Mouse (Mus musculus): Measurements from ENCODE around the gene Homer1. TPM values are rescaled to one million over a fixed set of nuclear protein-coding genes. Genes with fewer than 3 reads are reported as not detected.

Gene Homer1
- total RNA-seq (2014; rRNA removed) (64.4 and 81.0 TPM in 2 replicates), polyA plus RNA-seq (2015; fragmentation: Nextera tagmentation; extraction: Ambion mirVana) (8.6 and 9.7 TPM in 2 replicates)

GRCm38 (mm10) chr13:93299316-93299715 lies at the start of gene Homer1:
TSS of gene Homer1 (plus strand) at chr13:93299635.
- Histone ChIP-seq H3K4me1 (ENCODE audit: insufficient read depth, low read length) (no peaks in the 10 kb centered on the region), H3K36me3 (ENCODE audit: insufficient read depth, low read length) (no peaks in the 10 kb centered on the region), H3K9ac (replicated peaks; ENCODE audit: low read length, poor library complexity, severe bottlenecking) (no peak within 1 kb of the TSS), H3K9me3 (ENCODE audit: low read length) (no peaks in the 10 kb centered on the region), H3K4me2 (ENCODE audit: low read depth, low read length, poor library complexity, severe bottlenecking) (no peak within 1 kb of the TSS), H3K4me3 (ENCODE audit: low read depth, low read length) (no peak within 1 kb of the TSS), H3K27ac (ENCODE audit: low read depth, low read length) (no peak within 1 kb of the TSS), H3K27me3 (ENCODE audit: insufficient read depth, low read length) (no peaks in the 10 kb centered on the region)
- 56% methylated on average over 5 of the region's 5 CpGs for WGBS
- no peak for ATAC-seq (ENCODE audit: low FRiP score)
- no peak for DNase-seq (ENCODE audit: low spot score)
- TF ChIP-seq CTCF (IDR thresholded peaks at IDR 0.05), result no peak

DNA sequence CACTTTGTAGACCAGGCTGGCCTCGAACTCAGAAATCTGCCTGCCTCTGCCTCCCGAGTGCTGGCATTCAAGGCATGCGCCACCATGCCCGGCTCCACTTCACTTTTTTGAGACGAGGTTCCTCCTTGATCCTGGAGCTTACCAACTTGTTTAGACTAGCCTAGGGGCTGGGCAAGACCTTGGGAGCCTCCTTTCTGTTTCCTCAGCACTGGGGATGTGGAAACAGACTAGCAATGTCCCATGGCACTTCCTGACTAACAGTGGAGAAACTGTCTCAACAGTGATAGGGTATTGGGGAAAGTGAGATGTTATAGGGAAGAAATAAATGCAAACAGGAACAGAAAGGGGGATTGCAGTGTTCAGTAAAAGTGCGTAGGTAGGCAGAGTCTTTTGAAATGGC lies 47.7 kb upstream of the Homer1 start:
- ATAC-seq (ENCODE audit: low FRiP score) (no peak), DNase-seq (ENCODE audit: low spot score) (no peak)
- H3K36me3 ChIP-seq (ENCODE audit: insufficient read depth, low read length), result no peaks in the 10 kb centered on the region
- no peaks in the 10 kb centered on the region for H3K27me3 ChIP-seq (ENCODE audit: insufficient read depth, low read length)
- H3K9ac ChIP-seq (replicated peaks; ENCODE audit: low read length, poor library complexity, severe bottlenecking), result no peak overlapping the region
- no peaks in the 10 kb centered on the region for H3K4me1 ChIP-seq (ENCODE audit: insufficient read depth, low read length)
- TF ChIP-seq CTCF (IDR thresholded peaks at IDR 0.05), result no peak
- 79% methylated on average over 6 of the region's 6 CpGs for WGBS
- no peaks in the 10 kb centered on the region for H3K9me3 ChIP-seq (ENCODE audit: low read length)
- H3K4me3 ChIP-seq (ENCODE audit: low read depth, low read length), result no peak overlapping the region
- H3K4me2 ChIP-seq (ENCODE audit: low read depth, low read length, poor library complexity, severe bottlenecking), result no peak overlapping the region
- H3K27ac ChIP-seq (ENCODE audit: low read depth, low read length), result no peak overlapping the region

- ATAC-seq (ENCODE audit: low FRiP score) (0 out of 2 replicates have a peak, but pooled peaks have one; percentile 47), DNase-seq (ENCODE audit: low spot score) (no peak)
- no peak for TF ChIP-seq CTCF (IDR thresholded peaks at IDR 0.05)
- Histone ChIP-seq H3K9ac (replicated peaks; ENCODE audit: low read length, poor library complexity, severe bottlenecking) (no peak overlapping the region), H3K36me3 (ENCODE audit: insufficient read depth, low read length) (no peaks in the 10 kb centered on the region), H3K9me3 (ENCODE audit: low read length) (no peaks in the 10 kb centered on the region), H3K27me3 (ENCODE audit: insufficient read depth, low read length) (no peaks in the 10 kb centered on the region), H3K4me3 (ENCODE audit: low read depth, low read length) (no peak overlapping the region), H3K27ac (ENCODE audit: low read depth, low read length) (no peak overlapping the region), H3K4me1 (ENCODE audit: insufficient read depth, low read length) (no peaks in the 10 kb centered on the region), H3K4me2 (ENCODE audit: low read depth, low read length, poor library complexity, severe bottlenecking) (no peak overlapping the region)
- 51% methylated on average over 10 of the region's 10 CpGs for WGBS
These were observed 47.3 kb upstream of the Homer1 start for GRCm38 (mm10) chr13:93252175-93252574.

DNA sequence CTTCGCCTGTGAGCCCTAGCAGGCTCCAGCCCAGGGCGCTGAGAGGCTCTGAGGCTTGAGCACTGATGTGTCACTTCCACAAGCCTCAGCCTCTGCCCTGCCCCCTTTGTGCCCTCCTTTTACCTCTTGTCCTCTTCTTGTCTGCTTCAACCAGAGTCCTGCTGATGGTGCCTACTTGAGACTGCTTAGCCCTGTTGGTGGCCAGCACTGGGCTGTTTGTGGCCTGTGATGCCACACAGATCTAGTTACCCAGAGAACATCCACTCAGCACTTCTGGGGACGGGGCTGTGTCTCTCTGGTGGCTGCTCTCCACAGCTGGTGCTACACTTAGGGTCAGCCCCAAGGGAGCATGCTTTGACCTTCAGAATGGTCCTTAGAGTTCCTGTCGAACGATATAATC lies 46.5 kb upstream of the Homer1 start:
- Histone ChIP-seq H3K27ac (ENCODE audit: low read depth, low read length) (no peak overlapping the region), H3K36me3 (ENCODE audit: insufficient read depth, low read length) (no peaks in the 10 kb centered on the region), H3K9ac (replicated peaks; ENCODE audit: low read length, poor library complexity, severe bottlenecking) (no peak overlapping the region), H3K4me2 (ENCODE audit: low read depth, low read length, poor library complexity, severe bottlenecking) (no peak overlapping the region), H3K27me3 (ENCODE audit: insufficient read depth, low read length) (no peaks in the 10 kb centered on the region), H3K4me1 (ENCODE audit: insufficient read depth, low read length) (no peaks in the 10 kb centered on the region), H3K4me3 (ENCODE audit: low read depth, low read length) (no peak overlapping the region), H3K9me3 (ENCODE audit: low read length) (no peaks in the 10 kb centered on the region)
- ATAC-seq (ENCODE audit: low FRiP score), result no peak
- no peak for DNase-seq (ENCODE audit: low spot score)
- WGBS, result 87% methylated on average over 5 of the region's 5 CpGs
- no peak for TF ChIP-seq CTCF (IDR thresholded peaks at IDR 0.05)

GRCm38 (mm10) chr13:93267151-93267550 lies 32.3 kb upstream of the Homer1 start:
- Histone ChIP-seq H3K36me3 (ENCODE audit: insufficient read depth, low read length) (no peaks in the 10 kb centered on the region), H3K27ac (ENCODE audit: low read depth, low read length) (no peak overlapping the region), H3K4me3 (ENCODE audit: low read depth, low read length) (no peak overlapping the region), H3K4me1 (ENCODE audit: insufficient read depth, low read length) (no peaks in the 10 kb centered on the region), H3K9me3 (ENCODE audit: low read length) (no peaks in the 10 kb centered on the region), H3K27me3 (ENCODE audit: insufficient read depth, low read length) (no peaks in the 10 kb centered on the region), H3K9ac (replicated peaks; ENCODE audit: low read length, poor library complexity, severe bottlenecking) (no peak overlapping the region), H3K4me2 (ENCODE audit: low read depth, low read length, poor library complexity, severe bottlenecking) (no peak overlapping the region)
- no peak for DNase-seq (ENCODE audit: low spot score)
- TF ChIP-seq CTCF (IDR thresholded peaks at IDR 0.05), result no peak
- WGBS, result 87% methylated on average over 2 of the region's 2 CpGs
- no peak for ATAC-seq (ENCODE audit: low FRiP score)

GRCm38 (mm10) chr13:93300581-93300980 lies 1.1 kb downstream of the Homer1 start:
- Histone ChIP-seq H3K9me3 (ENCODE audit: low read length) (no peaks in the 10 kb centered on the region), H3K36me3 (ENCODE audit: insufficient read depth, low read length) (no peaks in the 10 kb centered on the region), H3K4me3 (ENCODE audit: low read depth, low read length) (no peak overlapping the region), H3K4me2 (ENCODE audit: low read depth, low read length, poor library complexity, severe bottlenecking) (no peak overlapping the region), H3K27ac (ENCODE audit: low read depth, low read length) (no peak overlapping the region), H3K4me1 (ENCODE audit: insufficient read depth, low read length) (no peaks in the 10 kb centered on the region), H3K9ac (replicated peaks; ENCODE audit: low read length, poor library complexity, severe bottlenecking) (no peak overlapping the region), H3K27me3 (ENCODE audit: insufficient read depth, low read length) (no peaks in the 10 kb centered on the region)
- WGBS, result 92% methylated on average over 5 of the region's 5 CpGs
- ATAC-seq (ENCODE audit: low FRiP score) (no peak), DNase-seq (ENCODE audit: low spot score) (no peak)
- no peak for TF ChIP-seq CTCF (IDR thresholded peaks at IDR 0.05)
